In genomic region chr2:91255661-91256150, GRCm38 (mm10) we compare ENCODE assay signal across 8 mouse cellular contexts. TPM values are rescaled to one million over a fixed set of nuclear protein-coding genes. Genes with fewer than 3 reads are reported as not detected.
DNase-seq lines count a peak whose midpoint lies in the region; ATAC-seq and TF ChIP-seq lines count a peak whose summit lies in the region.

TSS of gene Pacsin3 (plus strand) at chr2:91255954.

- peak within 1 kb of the TSS; percentile 42 for H3ac ChIP-seq in myocyte (ENCODE audit: control insufficient read depth, insufficient read length)

- H3K9ac ChIP-seq in forebrain, embryonic 13.5 days = peak within 1 kb of the TSS; percentile 70

- H3K4me3 ChIP-seq in left cerebral cortex, adult 2 months = peak within 1 kb of the TSS; percentile 73
- H3K4me3 ChIP-seq in forebrain, embryonic 13.5 days = peak within 1 kb of the TSS; percentile 60
- H3K4me3 ChIP-seq in myocyte = peak within 1 kb of the TSS; percentile 89

- peak; percentile 39; the same call in 1 of the 2 replicates for ATAC-seq in forebrain, embryonic 13.5 days
- no peak for ATAC-seq in monocyte, adult 5-6 weeks (replicated peaks; ENCODE audit: insufficient number of reproducible peaks, low FRiP score, low TSS enrichment, poor library complexity, severe bottlenecking)

- under 1% methylated on average over 27 of the region's 27 CpGs for WGBS in forebrain, embryonic 13.5 days

- peak within 1 kb of the TSS; percentile 79 for H3K27ac ChIP-seq in left cerebral cortex, adult 2 months
- H3K27ac ChIP-seq in forebrain, embryonic 13.5 days = no peak within 1 kb of the TSS

- no peaks in the 10 kb centered on the region; the same call in 1 of the 2 replicates for H3K36me3 ChIP-seq in forebrain, embryonic 13.5 days (ENCODE audit: poor library complexity, severe bottlenecking)
- H3K36me3 ChIP-seq in myocyte (ENCODE audit: control insufficient read depth, insufficient read depth) = no peaks in the 10 kb centered on the region

- H3K79me2 ChIP-seq in myocyte (ENCODE audit: control insufficient read depth, insufficient read depth) = peaks cover 14% of the 10 kb centered on the region

- no peaks in the 10 kb centered on the region for H3K9me3 ChIP-seq in forebrain, embryonic 13.5 days (replicated peaks)

- H3K4me2 ChIP-seq in forebrain, embryonic 13.5 days = peak within 1 kb of the TSS; percentile 89
- peak within 1 kb of the TSS; percentile 90 for H3K4me2 ChIP-seq in myocyte (ENCODE audit: low read depth)

- no peak for TF ChIP-seq CTCF in left cerebral cortex, adult 2 months (IDR thresholded peaks at IDR 0.05)

- peaks cover 35% of the 10 kb centered on the region for H3K4me1 ChIP-seq in forebrain, embryonic 13.5 days

- peaks cover 34% of the 10 kb centered on the region for H3K27me3 ChIP-seq in forebrain, embryonic 13.5 days
- no peaks in the 10 kb centered on the region for H3K27me3 ChIP-seq in myocyte (ENCODE audit: control insufficient read depth, insufficient read depth, insufficient read length)

- DNase-seq in left cerebral cortex, adult 2 months (ENCODE audit: extremely low spot score in 1 of 2, low spot score in 2 of 2) = no peak
- DNase-seq in left cerebral cortex, adult 11 months (ENCODE audit: low spot score) = no peak
- peak; percentile 73 for DNase-seq in brain, adult 2 months (ENCODE audit: low read depth, low spot score)
- DNase-seq in heart, postnatal 36 days = peak; percentile 39 to 70
- peak; percentile 71 to 85 for DNase-seq in left cerebral cortex, postnatal 14 days (ENCODE audit: low spot score in 2 of 2)

- intact Hi-C loops in left cerebral cortex, adult 2 months (cut with DNase I) = loop anchor here (2.0 to 5.0 kb wide), 2 partner anchors 73 to 138 kb away; partner anchors contain the start of genes Madd and Mybpc3
- intact Hi-C loops in heart, postnatal 36 days (cut with DNase I) = loop anchor here (1.0 to 5.0 kb wide), 2 partner anchors 18 to 138 kb away; partner anchors contain the start of gene Mybpc3
- intact Hi-C loops in left cerebral cortex, postnatal 14 days (cut with DNase I) = no loop called here

- TF ChIP-seq POLR2A in myocyte (IDR thresholded peaks at IDR 0.05; ENCODE audit: insufficient read length, low read depth) = no peak

TF ChIP-seq in myocyte, 11 proteins besides CTCF, POLR2A, EP300 and RAD21:
- TF ChIP-seq MYOG (IDR thresholded peaks at IDR 0.05; ENCODE audit: control insufficient read depth in 1 of 3, insufficient read depth in 1 of 3, insufficient read length in 2 of 3, low read depth in 2 of 3) (peak in 1 of 3 experiments; percentile 35), MYOD1 (IDR thresholded peaks at IDR 0.05; ENCODE audit: control insufficient read depth in 1 of 3, insufficient read length in 2 of 3, low read depth in 2 of 3) (no peak)

RNA-seq across cellular contexts. Expression of gene Pacsin3, which starts in this region (rescaled TPM):
- 10 to 100 TPM; 42.7 to 46.9 TPM for total RNA-seq in left cerebral cortex, adult 2 months (2021)
- polyA plus RNA-seq in forebrain, embryonic 13.5 days (2015; fragmentation: Nextera tagmentation; extraction: Ambion mirVana) = 23.4 and 26.5 TPM in 2 replicates
- 100 to 1,000 TPM; 150 to 151 TPM for total RNA-seq in heart, postnatal 36 days (2021)
- 10 to 100 TPM; 46.8 TPM for total RNA-seq in left cerebral cortex, postnatal 14 days (2021)
- polyA plus RNA-seq in myocyte (2012; fragmentation: generic; extraction: Trizol) = 141 TPM
- total RNA-seq in monocyte, adult 5-6 weeks (2017) = 0.53 TPM in 1 of 3 replicates, not detected in the others

Comparison
In these comparisons a context has a peak if more than half of its experiments do, and no peak if none do; other contexts are left out.
1. RNA of gene Pacsin3 (total RNA-seq): 150 to 151 TPM in heart, postnatal 36 days, 42.7 to 46.9 TPM in left cerebral cortex, adult 2 months and 46.8 TPM in left cerebral cortex, postnatal 14 days; 0.53 TPM in monocyte, adult 5-6 weeks; every median in the first group is over 10 times any median in the second.
2. DNase-seq: peak in brain, adult 2 months (single experiment), heart, postnatal 36 days (2 of 2) and left cerebral cortex, postnatal 14 days (2 of 2); none in left cerebral cortex, adult 2 months (0 of 2) and left cerebral cortex, adult 11 months (single experiment).
3. Peak in every context shown above with its lines, with median percentiles within 50 percentile points of each other: H3K4me3 ChIP-seq.